Comparison of ENCODE assay signal across 8 mouse cellular contexts in genomic region chr10:69211560-69211959, GRCm38 (mm10). TPM values are rescaled to one million over a fixed set of nuclear protein-coding genes. Genes with fewer than 3 reads are reported as not detected.
A peak's percentile ranks its signal among the peaks of the same experiment; 100 is the strongest.
DNase-seq lines count a peak whose midpoint lies in the region; ATAC-seq and TF ChIP-seq lines count a peak whose summit lies in the region.

No protein-coding gene starts in this region.

- peak overlapping the region; percentile 86 for H3K4me2 ChIP-seq in CH12.LX (ENCODE audit: insufficient read depth, low read depth, poor library complexity, severe bottlenecking)

- peak overlapping the region; percentile 73 for H3K9ac ChIP-seq in CH12.LX (ENCODE audit: insufficient read depth, low read depth)
- H3K9ac ChIP-seq in heart, adult 2 months (ENCODE audit: low read depth, low read length): peak overlapping the region; percentile 59

- intact Hi-C loops in heart, adult 2 months (cut with DNase I): no loop called here

- in situ Hi-C loops in CH12.LX (cut with MboI; ENCODE audit: low pct_ligation_motif_present, low pct_unique_long_range_greater_than_20kb, low sequenced_read_pairs): no loop called here

- peak overlapping the region; percentile 80 for H3K27ac ChIP-seq in CH12.LX (ENCODE audit: insufficient read depth, low read depth)
- peak overlapping the region; percentile 98 for H3K27ac ChIP-seq in heart, adult 2 months
- H3K27ac ChIP-seq in thymus, adult 2 months (ENCODE audit: control insufficient read depth, insufficient read depth, low read length): no peak overlapping the region

- DNase-seq in CH12.LX (ENCODE audit: extremely low read depth): peak; percentile 27
- DNase-seq in adrenal gland, postnatal 10 days: peak; percentile 67
- peak; percentile 55 to 64 for DNase-seq in heart, adult 2 months
- peak; percentile 42 for DNase-seq in kidney, postnatal 10 days
- no peak for DNase-seq in thymus, postnatal 14 days
- no peak for DNase-seq in thymus, adult 2 months
- DNase-seq in Muller cell, postnatal 12 days (ENCODE audit: inconsistent ontology term): no peak

- dilution Hi-C loops in CH12.LX (cut with MboI; ENCODE audit: extremely low pct_ligation_motif_present, extremely low pct_unique_long_range_greater_than_20kb, low sequenced_read_pairs): no loop called here

- H3K4me3 ChIP-seq in CH12.LX (replicated peaks in 1 of 3; ENCODE audit: low read depth in 2 of 3, low read length in 2 of 3, poor library complexity in 1 of 3): peak overlapping the region; percentile 43 to 76 (median 64)
- peak overlapping the region; percentile 88 for H3K4me3 ChIP-seq in heart, adult 2 months
- H3K4me3 ChIP-seq in thymus, adult 2 months (ENCODE audit: control insufficient read depth, insufficient read depth, low read length): no peak overlapping the region

- no peaks in the 10 kb centered on the region for H3K79me2 ChIP-seq in CH12.LX (replicated peaks; ENCODE audit: control insufficient read depth, extremely low read depth, insufficient read depth, poor library complexity, severe bottlenecking)
- H3K79me2 ChIP-seq in heart, adult 2 months (replicated peaks; ENCODE audit: control insufficient read depth, insufficient read depth, low read length): no peaks in the 10 kb centered on the region

- ATAC-seq in megakaryocyte-erythroid progenitor cell, adult 5-6 weeks (replicated peaks; ENCODE audit: low FRiP score, low TSS enrichment, poor library complexity, severe bottlenecking): 0 out of 2 replicates have a peak, but pooled peaks have one; percentile 13

- H3K27me3 ChIP-seq in CH12.LX (replicated peaks): peaks cover 6% of the 10 kb centered on the region
- no peaks in the 10 kb centered on the region for H3K27me3 ChIP-seq in heart, adult 2 months (ENCODE audit: control insufficient read depth, insufficient read depth, low read length)
- peaks cover 9% of the 10 kb centered on the region; the same call in 1 of the 2 replicates for H3K27me3 ChIP-seq in thymus, adult 2 months (ENCODE audit: control insufficient read depth, insufficient read depth, low read length)

- WGBS in heart, adult 2 months: 34% methylated on average over 8 of the region's 8 CpGs
- WGBS in thymus, adult 2 months: 20% methylated on average over 8 of the region's 8 CpGs

- no peak for TF ChIP-seq EP300 in CH12.LX (IDR thresholded peaks at IDR 0.05; ENCODE audit: low read length)
- TF ChIP-seq EP300 in heart, adult 2 months (IDR thresholded peaks at IDR 0.05; ENCODE audit: insufficient read depth, low read depth, low read length): no peak

- TF ChIP-seq POLR2A in CH12.LX (IDR thresholded peaks at IDR 0.05; ENCODE audit: low read depth, low read length): no peak
- no peak for TF ChIP-seq POLR2A in heart, adult 2 months (IDR thresholded peaks at IDR 0.05; ENCODE audit: insufficient read depth, low read depth, low read length)
- TF ChIP-seq POLR2A in thymus, adult 2 months (IDR thresholded peaks at IDR 0.05; ENCODE audit: control insufficient read depth, extremely low read depth, insufficient read depth, low read length, poor library complexity): no peak

- TF ChIP-seq RAD21 in CH12.LX (IDR thresholded peaks at IDR 0.05; ENCODE audit: low read depth, low read length): no peak

- TF ChIP-seq CTCF in CH12.LX (conservative IDR thresholded peaks at IDR 0.05 in 1 of 2, IDR thresholded peaks at IDR 0.05 in 1 of 2; ENCODE audit: low read depth in 2 of 2, low read length in 2 of 2): no peak
- no peak for TF ChIP-seq CTCF in heart, adult 2 months (IDR thresholded peaks at IDR 0.05)
- TF ChIP-seq CTCF in thymus, adult 2 months (IDR thresholded peaks at IDR 0.05; ENCODE audit: borderline replicate concordance, control insufficient read depth, extremely low read depth, insufficient read depth, low read length, poor library complexity): no peak

- peaks cover 11 to 30% of the 10 kb centered on the region in 2 experiments for H3K4me1 ChIP-seq in CH12.LX (ENCODE audit: control insufficient read depth in 1 of 2, insufficient read depth in 2 of 2)
- H3K4me1 ChIP-seq in heart, adult 2 months (ENCODE audit: control insufficient read depth, insufficient read depth, low read length): peaks cover 10% of the 10 kb centered on the region
- peaks cover 2% of the 10 kb centered on the region; the same call in 1 of the 2 replicates for H3K4me1 ChIP-seq in thymus, adult 2 months (replicated peaks; ENCODE audit: control insufficient read depth, insufficient read depth, low read length)

- H3K36me3 ChIP-seq in CH12.LX (replicated peaks in 1 of 2; ENCODE audit: control insufficient read depth in 1 of 2, insufficient read depth in 1 of 2, low read length in 1 of 2): peaks cover 0 to 7% of the 10 kb centered on the region in 2 experiments
- H3K36me3 ChIP-seq in heart, adult 2 months (ENCODE audit: control insufficient read depth, insufficient read depth, low read length): no peaks in the 10 kb centered on the region
- H3K36me3 ChIP-seq in thymus, adult 2 months (ENCODE audit: control insufficient read depth, insufficient read depth, low read length): no peaks in the 10 kb centered on the region

- peaks cover 6% of the 10 kb centered on the region for H3K9me3 ChIP-seq in CH12.LX (replicated peaks; ENCODE audit: low read length)

TF ChIP-seq in CH12.LX, 34 proteins besides CTCF, POLR2A, EP300 and RAD21:
- TF ChIP-seq HCFC1 (IDR thresholded peaks at IDR 0.05; ENCODE audit: low read depth, low read length) (no peak; the same call in 1 of the 2 replicates), MXI1 (IDR thresholded peaks at IDR 0.05; ENCODE audit: low read depth, low read length) (no peak), MYC (IDR thresholded peaks at IDR 0.05; ENCODE audit: low read depth, low read length) (no peak), TCF12 (IDR thresholded peaks at IDR 0.05; ENCODE audit: low read depth, low read length) (no peak), UBTF (IDR thresholded peaks at IDR 0.05; ENCODE audit: low read depth, low read length) (no peak), TBP (conservative IDR thresholded peaks at IDR 0.05; ENCODE audit: low read depth, low read length) (no peak), GABPA (IDR thresholded peaks at IDR 0.05; ENCODE audit: insufficient replicate concordance, low read depth, low read length) (no peak)

RNA-seq across cellular contexts. Expression of gene A930033H14Rik, which starts 1.3 kb away (rescaled TPM):
- total RNA-seq in CH12.LX (2012; rRNA removed) (0.84 and 0.85 TPM in 2 replicates), CH12.LX (2014; rRNA removed) (0.13 and 0.15 TPM in 2 replicates)
- polyA plus RNA-seq in CH12.LX (2012; ENCODE audit: insufficient read length, low read depth): 0.46 and 0.50 TPM in 2 replicates
- total RNA-seq in adrenal gland, postnatal 10 days (2021): 1 to 10 TPM; 2.5 to 4.4 TPM
- total RNA-seq in heart, adult 2 months (2021): 1 to 10 TPM; 1.1 TPM
- polyA plus RNA-seq in heart, adult 2 months (2012; rRNA removed): 0.61 TPM in 2 replicates
- 0.46 TPM in 1 of 2 replicates, not detected in the other for total RNA-seq in megakaryocyte-erythroid progenitor cell, adult 5-6 weeks (2014; fragmentation: Nextera tagmentation)
- total RNA-seq in megakaryocyte-erythroid progenitor cell, adult 5-6 weeks (2017): 0.08 and 0.42 TPM in 2 replicates
- polyA plus RNA-seq in thymus, adult 2 months (2012; rRNA removed): 0.28 and 0.34 TPM in 2 replicates

Comparison
In these comparisons a context has a peak if more than half of its experiments do, and no peak if none do; other contexts are left out.
1. DNase-seq: peak in CH12.LX (single experiment), adrenal gland, postnatal 10 days (single experiment), heart, adult 2 months (2 of 2) and kidney, postnatal 10 days (single experiment); none in thymus, postnatal 14 days (single experiment), thymus, adult 2 months (single experiment) and Muller cell, postnatal 12 days (single experiment).